Mouse (Mus musculus) liver, embryonic 13.5 days (tissue): ENCODE measurements around the gene Tm2d1. TPM values are rescaled to one million over a fixed set of nuclear protein-coding genes. Genes with fewer than 3 reads are reported as not detected.

Experiments
- ATAC-seq: fragments of 200-750 bp; cut with Nextera tagmentation; 2 replicates; pipeline ENCODE4 v1.8.0; 2017; ENCODE audit warnings: low read depth, mild to moderate bottlenecking, moderate number of reproducible peaks, moderate library complexity
- DNase-seq: peaks from one replicate; pipeline ENCODE4 v3.0.0; 2022
- H3K27ac ChIP-seq: fragments of 300-500 bp; sonication (generic); 2 replicates; pipeline ENCODE4 v1.5.1; 2015; ENCODE audit warnings: moderate library complexity, mild to moderate bottlenecking, inconsistent platforms
- H3K27me3 ChIP-seq: fragments of 300-500 bp; sonication (generic); 2 replicates; pipeline ENCODE4 v1.6.1; 2015; ENCODE audit warnings: mild to moderate bottlenecking, inconsistent platforms
- H3K36me3 ChIP-seq: fragments of 300-500 bp; sonication (generic); 2 replicates; pipeline ENCODE4 v1.6.1; 2015; ENCODE audit warnings: mild to moderate bottlenecking, inconsistent platforms
- H3K4me1 ChIP-seq: fragments of 300-500 bp; sonication (generic); replicated peaks from 2 replicates; pipeline ENCODE4 v1.6.1; 2015; ENCODE audit warnings: inconsistent platforms
- H3K4me2 ChIP-seq: fragments of 300-500 bp; sonication (generic); 2 replicates; pipeline ENCODE4 v1.6.1; 2015; ENCODE audit warnings: inconsistent platforms, mild to moderate bottlenecking, moderate library complexity
- H3K4me3 ChIP-seq: fragments of 300-500 bp; sonication (generic); replicated peaks from 2 replicates; pipeline ENCODE4 v1.5.1; 2015; ENCODE audit warnings: mild to moderate bottlenecking, inconsistent platforms
- H3K9ac ChIP-seq: fragments of 300-500 bp; sonication (generic); 2 replicates; pipeline ENCODE4 v1.6.1; 2015; ENCODE audit warnings: mild to moderate bottlenecking, inconsistent platforms
- H3K9me3 ChIP-seq: fragments of 300-500 bp; sonication (generic); replicated peaks from 2 replicates; pipeline ENCODE4 v1.6.1; 2016; ENCODE audit warnings: inconsistent platforms
- WGBS: fragments of 180-500 bp; shearing (Covaris S2); methylation state at CpG from one replicate; pipeline ENCODE4 v1.1.7; 2015; ENCODE audit not compliant: insufficient replicate concordance; 5-methylcytosine and 5-hydroxymethylcytosine counted together
- polyA plus RNA-seq: library from polyadenylated mRNA; unstranded; fragments of >200 nt; fragmentation: Nextera tagmentation; extraction: Ambion mirVana; gene quantifications from 2 replicates; pipeline ENCODE4 v1.2.1, GENCODE M21; 2015

The Tm2d1 gene
- polyA plus RNA-seq, 1 experiment from 2014 or later, result 36.2 TPM

DNA sequence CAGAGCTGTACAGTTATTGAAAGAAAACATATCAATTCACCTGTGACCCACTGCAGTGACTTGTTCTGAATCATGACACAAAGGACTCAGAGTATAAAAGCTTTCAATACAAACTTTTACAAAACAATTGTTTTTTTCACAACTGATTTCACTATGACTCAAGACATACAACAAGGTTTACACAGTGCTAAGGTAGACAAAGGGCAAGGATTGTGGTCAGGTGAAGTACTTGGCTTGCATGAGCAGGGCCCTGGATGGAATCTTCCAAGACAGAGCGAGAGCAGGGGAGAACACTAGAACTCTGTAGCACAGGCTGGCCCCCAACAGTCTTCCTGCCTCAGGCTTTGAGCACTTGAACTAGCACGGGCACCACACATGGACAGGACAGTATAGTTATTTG lies 6.2 kb downstream of the Tm2d1 start:
- H3K9ac ChIP-seq, result no peak overlapping the region
- peaks cover 5% of the 10 kb centered on the region for H3K4me1 ChIP-seq
- no peak overlapping the region for H3K4me2 ChIP-seq
- DNase-seq (no peak), ATAC-seq (no peak)
- H3K27ac ChIP-seq, result no peak overlapping the region
- no peaks in the 10 kb centered on the region for H3K27me3 ChIP-seq
- no peak overlapping the region for H3K4me3 ChIP-seq
- H3K9me3 ChIP-seq, result no peaks in the 10 kb centered on the region
- 0 out of 2 replicates have a peak, but pooled peaks cover 4% of the 10 kb centered on the region for H3K36me3 ChIP-seq
- 73% methylated on average over 2 of the region's 2 CpGs for WGBS

GRCm38 (mm10) chr4:98375401-98375800 lies 7.7 kb downstream of the Tm2d1 start:
- Histone ChIP-seq H3K27me3 (no peaks in the 10 kb centered on the region), H3K4me1 (no peaks in the 10 kb centered on the region), H3K4me3 (no peak overlapping the region), H3K27ac (no peak overlapping the region), H3K9ac (no peak overlapping the region), H3K36me3 (0 out of 2 replicates have a peak, but pooled peaks cover 4% of the 10 kb centered on the region), H3K9me3 (no peaks in the 10 kb centered on the region), H3K4me2 (no peak overlapping the region)
- ATAC-seq (no peak), DNase-seq (no peak)
- 44% methylated on average over 4 of the region's 4 CpGs for WGBS

- no peak for DNase-seq
- Histone ChIP-seq H3K4me3 (no peak overlapping the region), H3K27ac (no peak overlapping the region), H3K9me3 (no peaks in the 10 kb centered on the region), H3K9ac (no peak overlapping the region), H3K4me1 (no peaks in the 10 kb centered on the region), H3K27me3 (no peaks in the 10 kb centered on the region), H3K36me3 (peaks cover 14% of the 10 kb centered on the region; the same call in 1 of the 2 replicates), H3K4me2 (no peak overlapping the region)
- no peak for ATAC-seq
- WGBS, result 72% methylated on average over 9 of the region's 9 CpGs
Observed at GRCm38 (mm10) chr4:98358034-98358809, 24.9 kb downstream of the Tm2d1 start.

DNA sequence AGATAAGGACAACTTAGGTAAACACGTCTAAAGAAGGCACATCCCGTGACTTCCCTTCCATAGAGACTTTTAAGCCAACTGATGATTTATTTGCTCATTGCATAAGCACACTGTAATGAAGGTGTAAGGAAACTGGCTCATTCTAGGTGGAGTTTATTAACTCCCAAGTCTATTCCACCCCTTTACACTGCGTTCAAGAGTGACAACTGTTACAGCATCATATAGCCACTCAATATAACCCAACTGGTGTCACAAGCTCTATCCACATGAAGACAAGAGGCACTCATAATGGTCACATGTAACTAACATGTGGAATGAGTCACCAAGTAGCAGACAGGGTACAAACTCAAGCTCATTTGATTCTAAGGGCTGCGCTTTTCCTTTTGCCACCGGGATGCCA lies 34.5 kb downstream of the Tm2d1 start:
- H3K27me3 ChIP-seq, result no peaks in the 10 kb centered on the region
- DNase-seq, result no peak
- H3K27ac ChIP-seq, result no peak overlapping the region
- H3K36me3 ChIP-seq, result no peaks in the 10 kb centered on the region
- 51% methylated on average over 5 of the region's 5 CpGs for WGBS
- no peaks in the 10 kb centered on the region for H3K4me1 ChIP-seq
- no peak for ATAC-seq
- H3K9me3 ChIP-seq, result no peaks in the 10 kb centered on the region
- H3K4me3 ChIP-seq, result no peak overlapping the region
- H3K4me2 ChIP-seq, result no peak overlapping the region
- no peak overlapping the region for H3K9ac ChIP-seq

DNA sequence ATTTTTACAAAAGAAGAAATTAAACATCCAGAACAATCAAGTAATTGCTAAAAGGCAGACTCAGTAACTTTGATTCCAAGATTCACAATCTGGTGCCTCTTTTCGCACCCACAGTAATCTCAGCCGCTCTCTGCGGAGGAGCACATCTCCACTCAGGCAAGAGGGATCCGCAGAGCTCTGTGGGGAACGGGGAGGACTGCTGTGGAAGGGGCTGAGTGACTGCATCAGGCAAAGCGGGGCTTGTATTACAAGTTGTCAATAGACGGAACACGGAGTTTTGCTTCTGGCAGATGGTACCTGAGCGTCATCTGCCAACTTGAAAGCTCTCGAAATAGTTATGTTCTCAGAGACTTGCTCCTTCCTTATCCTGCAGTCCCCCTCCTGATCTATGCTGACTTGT lies 37.3 kb downstream of the Tm2d1 start:
- Histone ChIP-seq H3K9me3 (no peaks in the 10 kb centered on the region), H3K4me3 (no peak overlapping the region), H3K4me1 (no peaks in the 10 kb centered on the region), H3K9ac (no peak overlapping the region), H3K36me3 (no peaks in the 10 kb centered on the region), H3K27me3 (no peaks in the 10 kb centered on the region), H3K27ac (no peak overlapping the region), H3K4me2 (no peak overlapping the region)
- DNase-seq, result no peak
- 74% methylated on average over 10 of the region's 10 CpGs for WGBS
- no peak for ATAC-seq

DNA sequence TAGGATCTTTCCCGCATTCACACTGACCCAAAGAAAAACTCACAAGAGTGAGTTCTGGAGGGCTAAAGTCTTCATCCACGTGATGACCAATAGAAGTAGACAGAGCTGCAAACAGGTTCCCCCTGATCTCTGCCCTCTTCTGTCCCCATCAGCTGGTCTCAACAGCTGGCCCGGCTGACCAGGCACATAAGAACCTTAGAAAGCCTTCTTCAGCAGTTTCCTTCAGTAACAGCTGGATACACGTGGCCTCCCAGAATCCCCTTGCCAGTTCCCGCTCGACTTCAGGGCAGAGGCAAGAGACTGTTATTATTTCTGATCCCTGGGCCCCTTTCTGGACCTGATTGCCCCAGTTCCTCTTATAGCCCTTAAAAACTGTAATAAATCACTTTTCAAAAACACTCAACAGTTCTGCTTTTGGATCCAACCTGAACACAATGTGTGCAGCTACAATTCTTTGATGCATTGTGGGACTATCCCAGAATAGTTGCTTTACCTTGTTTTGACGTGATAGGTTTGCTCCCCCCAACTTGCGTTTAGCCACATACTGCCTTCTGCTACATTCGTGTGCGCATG lies 43.0 kb downstream of the Tm2d1 start:
- Histone ChIP-seq H3K9me3 (no peaks in the 10 kb centered on the region), H3K27ac (no peak overlapping the region), H3K36me3 (no peaks in the 10 kb centered on the region), H3K9ac (no peak overlapping the region), H3K27me3 (no peaks in the 10 kb centered on the region), H3K4me3 (no peak overlapping the region), H3K4me1 (no peaks in the 10 kb centered on the region), H3K4me2 (no peak overlapping the region)
- WGBS, result 67% methylated on average over 10 of the region's 10 CpGs
- DNase-seq (no peak), ATAC-seq (no peak)

- Histone ChIP-seq H3K4me1 (no peaks in the 10 kb centered on the region), H3K9me3 (no peaks in the 10 kb centered on the region), H3K27me3 (no peaks in the 10 kb centered on the region), H3K27ac (no peak overlapping the region), H3K9ac (no peak overlapping the region), H3K4me3 (no peak overlapping the region), H3K4me2 (no peak overlapping the region), H3K36me3 (no peaks in the 10 kb centered on the region)
- ATAC-seq (no peak), DNase-seq (no peak)
- 66% methylated on average over 14 of the region's 14 CpGs for WGBS
Observed at GRCm38 (mm10) chr4:98338636-98339630, 44.2 kb downstream of the Tm2d1 start.

DNA sequence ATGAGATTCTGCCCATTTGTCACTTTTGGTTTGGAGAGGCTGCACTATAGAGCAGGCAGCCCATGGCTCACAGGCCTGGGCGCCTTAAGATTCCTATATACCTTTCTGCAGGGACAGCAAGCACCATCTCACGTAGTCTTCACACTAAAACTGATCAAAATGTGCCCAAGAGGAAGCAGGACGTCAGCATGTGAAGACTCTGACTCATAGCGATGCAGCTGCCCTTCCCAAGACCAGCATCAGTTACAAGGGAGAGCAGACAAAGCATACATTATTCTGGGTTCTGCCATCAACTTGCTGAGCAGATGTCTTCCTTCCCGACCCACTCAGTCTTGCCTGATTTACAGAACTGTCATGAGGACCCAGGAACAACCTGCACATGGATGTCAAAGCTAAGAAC lies 45.9 kb downstream of the Tm2d1 start:
- Histone ChIP-seq H3K4me1 (no peaks in the 10 kb centered on the region), H3K36me3 (no peaks in the 10 kb centered on the region), H3K4me2 (no peak overlapping the region), H3K27me3 (no peaks in the 10 kb centered on the region), H3K9me3 (no peaks in the 10 kb centered on the region), H3K9ac (no peak overlapping the region), H3K4me3 (no peak overlapping the region), H3K27ac (no peak overlapping the region)
- DNase-seq, result no peak
- ATAC-seq, result no peak
- WGBS, result 47% methylated on average over 5 of the region's 5 CpGs

DNA sequence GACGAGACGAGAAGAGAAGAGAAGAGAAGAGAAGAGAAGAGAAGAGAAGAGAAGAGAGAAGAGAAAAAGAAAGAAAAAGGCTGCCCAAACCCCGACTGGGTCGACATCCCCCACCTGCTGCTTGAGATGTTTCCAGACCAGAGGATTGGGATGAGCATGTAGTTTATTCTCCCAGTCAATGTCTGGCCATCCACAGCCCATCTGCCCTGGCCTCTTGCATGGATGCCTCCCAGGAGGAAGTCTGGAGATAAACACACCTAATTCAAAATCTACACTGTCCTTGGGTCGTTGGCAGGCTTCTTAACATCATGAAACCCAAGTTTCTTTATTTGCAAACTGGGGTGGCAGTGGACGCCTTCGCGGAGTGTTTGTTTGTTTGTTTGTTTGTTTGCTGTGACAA lies 47.4 kb downstream of the Tm2d1 start:
- DNase-seq, result no peak
- Histone ChIP-seq H3K27me3 (no peaks in the 10 kb centered on the region), H3K4me2 (no peak overlapping the region), H3K27ac (no peak overlapping the region), H3K9ac (no peak overlapping the region), H3K9me3 (no peaks in the 10 kb centered on the region), H3K4me1 (no peaks in the 10 kb centered on the region), H3K36me3 (no peaks in the 10 kb centered on the region), H3K4me3 (no peak overlapping the region)
- 65% methylated on average over 8 of the region's 8 CpGs for WGBS
- no peak for ATAC-seq

DNA sequence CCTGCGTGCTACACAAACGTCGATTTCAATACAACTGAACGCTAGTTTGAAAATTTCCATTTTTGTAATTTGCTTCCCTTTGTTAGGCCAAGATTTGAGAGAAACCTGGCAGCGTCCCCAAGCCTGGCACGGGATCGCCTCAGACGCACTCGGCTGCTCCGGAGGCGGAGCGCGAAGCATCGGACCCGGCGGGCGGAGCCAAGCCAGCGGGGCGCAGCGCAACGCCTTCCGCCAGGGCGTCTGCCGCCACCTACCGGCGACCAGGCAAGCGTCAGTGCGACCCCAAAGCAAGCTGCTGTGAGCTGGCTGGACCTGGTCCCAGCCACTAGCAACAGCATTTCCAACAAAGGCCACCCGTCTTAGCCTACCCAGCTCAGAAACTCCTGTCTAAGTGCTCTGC lies 60.9 kb downstream of the Tm2d1 start:
- ATAC-seq (peak; percentile 78), DNase-seq (peak; percentile 62)
- H3K27ac ChIP-seq, result no peak overlapping the region
- peak overlapping the region; percentile 70 for H3K4me2 ChIP-seq
- peak overlapping the region; percentile 47; the same call in 1 of the 2 replicates for H3K9ac ChIP-seq
- peaks cover 31% of the 10 kb centered on the region for H3K27me3 ChIP-seq
- peaks cover 7% of the 10 kb centered on the region; the same call in 1 of the 2 replicates for H3K4me1 ChIP-seq
- under 1% methylated on average over 29 of the region's 29 CpGs for WGBS
- peak overlapping the region; percentile 51 for H3K4me3 ChIP-seq
- H3K9me3 ChIP-seq, result no peaks in the 10 kb centered on the region
- no peaks in the 10 kb centered on the region for H3K36me3 ChIP-seq
